Mouse (Mus musculus) hindbrain, embryonic 14.5 days (tissue): ENCODE data around the gene Rnf126. TPM values are rescaled to one million over a fixed set of nuclear protein-coding genes. Genes with fewer than 3 reads are reported as not detected.

Experiments
- ATAC-seq: fragments of 200-750 bp; cut with Nextera tagmentation; 2 replicates; pipeline ENCODE4 v1.8.0; 2017; ENCODE audit warnings: moderate number of reproducible peaks, mild to moderate bottlenecking, moderate TSS enrichment, moderate library complexity; ENCODE audit not compliant: low FRiP score
- DNase-seq: peaks from one replicate; pipeline ENCODE4 v3.0.0-alpha.2; 2015; ENCODE audit warnings: low spot score
- H3K27ac ChIP-seq: fragments of 300-500 bp; sonication (generic); 2 replicates; pipeline ENCODE4 v1.5.1; 2014; ENCODE audit warnings: mild to moderate bottlenecking, moderate library complexity
- H3K27me3 ChIP-seq: fragments of 300-500 bp; sonication (generic); 2 replicates; pipeline ENCODE4 v1.6.1; 2014; ENCODE audit warnings: mild to moderate bottlenecking, low read length, mixed read lengths; ENCODE audit not compliant: control insufficient read depth, insufficient read depth
- H3K36me3 ChIP-seq: fragments of 300-500 bp; sonication (generic); replicated peaks from 2 replicates; pipeline ENCODE4 v1.6.1; 2014; ENCODE audit not compliant: control insufficient read depth, insufficient read depth
- H3K4me1 ChIP-seq: fragments of 300-500 bp; sonication (generic); replicated peaks from 2 replicates; pipeline ENCODE4 v1.6.1; 2014; ENCODE audit warnings: antibody characterized with exemption, low read length, mixed read lengths; ENCODE audit not compliant: control insufficient read depth, insufficient read depth
- H3K4me2 ChIP-seq: fragments of 300-500 bp; sonication (generic); replicated peaks from 2 replicates; pipeline ENCODE4 v1.6.1; 2014; ENCODE audit warnings: mild to moderate bottlenecking, moderate library complexity
- H3K4me3 ChIP-seq: fragments of 300-500 bp; sonication (generic); replicated peaks from 2 replicates; pipeline ENCODE4 v1.5.1; 2014; ENCODE audit warnings: mild to moderate bottlenecking, low read length
- H3K9ac ChIP-seq: fragments of 300-500 bp; sonication (generic); 2 replicates; pipeline ENCODE4 v1.6.1; 2014
- H3K9me3 ChIP-seq: fragments of 300-500 bp; sonication (generic); 2 replicates; pipeline ENCODE4 v1.6.1; 2016; ENCODE audit warnings: low read length; ENCODE audit not compliant: control insufficient read depth
- WGBS: fragments of 180-500 bp; shearing (Covaris S2); extraction: QIAGEN DNeasy Blood & Tissue Kit; methylation state at CpG from one replicate; pipeline ENCODE4 v1.1.7; 2014; 5-methylcytosine and 5-hydroxymethylcytosine counted together
- polyA plus RNA-seq: library from polyadenylated mRNA; unstranded; fragments of >200 nt; fragmentation: Nextera tagmentation; extraction: Ambion mirVana; gene quantifications from 2 replicates; pipeline ENCODE4 v1.2.1, GENCODE M21; 2014

Gene Rnf126
- polyA plus RNA-seq, 1 experiment from 2014 or later: 96.7 TPM

- no peaks in the 10 kb centered on the region for H3K9me3 ChIP-seq
- H3K4me1 ChIP-seq: peaks cover 17% of the 10 kb centered on the region; the same call in 1 of the 2 replicates
- H3K36me3 ChIP-seq: no peaks in the 10 kb centered on the region
- H3K4me2 ChIP-seq: peak overlapping the region; percentile 72
- DNase-seq (no peak), ATAC-seq (peak; percentile 24)
- no peaks in the 10 kb centered on the region for H3K27me3 ChIP-seq
- peak overlapping the region; percentile 97 for H3K9ac ChIP-seq
- WGBS: 2% methylated on average over 35 of the region's 38 CpGs
- H3K27ac ChIP-seq: peak overlapping the region; percentile 92
- peak overlapping the region; percentile 90 for H3K4me3 ChIP-seq
These were observed 27.2 kb upstream of the Rnf126 start for GRCm38 (mm10) chr10:79793738-79794490.

- Histone ChIP-seq H3K27me3 (no peaks in the 10 kb centered on the region), H3K4me2 (peak within 1 kb of the TSS; percentile 72), H3K9ac (peak within 1 kb of the TSS; percentile 97), H3K4me3 (peak within 1 kb of the TSS; percentile 90), H3K9me3 (no peaks in the 10 kb centered on the region), H3K27ac (peak within 1 kb of the TSS; percentile 92), H3K36me3 (no peaks in the 10 kb centered on the region), H3K4me1 (peaks cover 17% of the 10 kb centered on the region; the same call in 1 of the 2 replicates)
- DNase-seq: peak; percentile 85
- WGBS: 7% methylated on average over 36 of the region's 51 CpGs
- peak; percentile 74 for ATAC-seq
These were observed 26.4 kb upstream of the Rnf126 start, which contains the start of gene Palm for GRCm38 (mm10) chr10:79793051-79793737. Gene Palm (plus strand): TSS chr10:79793572.

- Histone ChIP-seq H3K27ac (no peak overlapping the region), H3K4me2 (0 out of 2 replicates have a peak overlapping the region, but pooled peaks have one; percentile 72), H3K9me3 (no peaks in the 10 kb centered on the region), H3K4me3 (no peak overlapping the region), H3K4me1 (peaks cover 16% of the 10 kb centered on the region; the same call in 1 of the 2 replicates), H3K27me3 (no peaks in the 10 kb centered on the region), H3K36me3 (no peaks in the 10 kb centered on the region), H3K9ac (peak overlapping the region; percentile 97; the same call in 1 of the 2 replicates)
- ATAC-seq (no peak), DNase-seq (no peak)
- WGBS: 83% methylated on average over 5 of the region's 5 CpGs
These were observed 25.7 kb upstream of the Rnf126 start for GRCm38 (mm10) chr10:79792339-79793040.

GRCm38 (mm10) chr10:79790861-79791260, 24.1 kb upstream of the Rnf126 start, which contains the start of gene Prss57:
Gene Prss57 (minus strand): TSS chr10:79790961.
- H3K9me3 ChIP-seq: no peaks in the 10 kb centered on the region
- no peak within 1 kb of the TSS for H3K4me2 ChIP-seq
- H3K4me1 ChIP-seq: peaks cover 8% of the 10 kb centered on the region; the same call in 1 of the 2 replicates
- no peaks in the 10 kb centered on the region for H3K36me3 ChIP-seq
- H3K9ac ChIP-seq: no peak within 1 kb of the TSS
- ATAC-seq: no peak
- 88% methylated on average over 4 of the region's 4 CpGs for WGBS
- DNase-seq: no peak
- H3K27ac ChIP-seq: no peak within 1 kb of the TSS
- no peaks in the 10 kb centered on the region for H3K27me3 ChIP-seq
- no peak within 1 kb of the TSS for H3K4me3 ChIP-seq

- no peaks in the 10 kb centered on the region for H3K9me3 ChIP-seq
- H3K4me1 ChIP-seq: peaks cover under 1% of the 10 kb centered on the region; the same call in 1 of the 2 replicates
- no peaks in the 10 kb centered on the region for H3K36me3 ChIP-seq
- no peak overlapping the region for H3K9ac ChIP-seq
- H3K4me3 ChIP-seq: no peak overlapping the region
- H3K27me3 ChIP-seq: no peaks in the 10 kb centered on the region
- ATAC-seq (no peak), DNase-seq (no peak)
- H3K4me2 ChIP-seq: no peak overlapping the region
- WGBS: 42% methylated on average over 2 of the region's 2 CpGs
- no peak overlapping the region for H3K27ac ChIP-seq
These were observed 22.8 kb upstream of the Rnf126 start for GRCm38 (mm10) chr10:79789581-79789980.

- no peak overlapping the region for H3K9ac ChIP-seq
- no peaks in the 10 kb centered on the region for H3K36me3 ChIP-seq
- ATAC-seq (no peak), DNase-seq (peak; percentile 86)
- no peak overlapping the region for H3K27ac ChIP-seq
- no peaks in the 10 kb centered on the region for H3K9me3 ChIP-seq
- H3K4me3 ChIP-seq: no peak overlapping the region
- no peak overlapping the region for H3K4me2 ChIP-seq
- WGBS: 38% methylated on average over 7 of the region's 7 CpGs
- no peaks in the 10 kb centered on the region for H3K4me1 ChIP-seq
- no peaks in the 10 kb centered on the region for H3K27me3 ChIP-seq
These were observed 21.8 kb upstream of the Rnf126 start for GRCm38 (mm10) chr10:79788386-79789158.

GRCm38 (mm10) chr10:79783920-79784800, 17.4 kb upstream of the Rnf126 start:
- H3K9me3 ChIP-seq: no peaks in the 10 kb centered on the region
- no peak overlapping the region for H3K27ac ChIP-seq
- WGBS: 36% methylated on average over 27 of the region's 27 CpGs
- H3K36me3 ChIP-seq: no peaks in the 10 kb centered on the region
- peaks cover 19% of the 10 kb centered on the region for H3K27me3 ChIP-seq
- H3K4me2 ChIP-seq: no peak overlapping the region
- DNase-seq: no peak
- H3K4me1 ChIP-seq: peaks cover 13% of the 10 kb centered on the region
- H3K9ac ChIP-seq: no peak overlapping the region
- ATAC-seq: no peak
- no peak overlapping the region for H3K4me3 ChIP-seq

- DNase-seq (no peak), ATAC-seq (no peak)
- Histone ChIP-seq H3K27me3 (peaks cover 30% of the 10 kb centered on the region), H3K9me3 (no peaks in the 10 kb centered on the region), H3K27ac (no peak overlapping the region), H3K9ac (no peak overlapping the region), H3K4me2 (no peak overlapping the region), H3K4me1 (peaks cover 13% of the 10 kb centered on the region), H3K4me3 (no peak overlapping the region), H3K36me3 (no peaks in the 10 kb centered on the region)
- WGBS: 66% methylated on average over 7 of the region's 7 CpGs
These were observed 16.3 kb upstream of the Rnf126 start for GRCm38 (mm10) chr10:79783050-79783449.
